Mouse (Mus musculus) C2C12 (cell line): ENCODE measurements around the gene Arpp19. TPM values are rescaled to one million over a fixed set of nuclear protein-coding genes. Genes with fewer than 3 reads are reported as not detected.

Experiments
- H3K27me3 ChIP-seq: one replicate; pipeline ENCODE4 v1.6.1; 2011; ENCODE audit not compliant: control insufficient read depth, insufficient read depth, insufficient read length
- H3K36me3 ChIP-seq: one replicate; pipeline ENCODE4 v1.6.1; 2011; ENCODE audit not compliant: control insufficient read depth, insufficient read depth
- H3K4me3 ChIP-seq: one replicate; pipeline ENCODE4 v1.5.1; 2011; ENCODE audit warnings: mild to moderate bottlenecking, control low read depth; ENCODE audit not compliant: poor library complexity, insufficient read depth, severe bottlenecking
- H3K79me2 ChIP-seq: one replicate; pipeline ENCODE4 v1.6.1; 2011; ENCODE audit not compliant: control insufficient read depth, insufficient read depth
- H3K79me3 ChIP-seq: one replicate; pipeline ENCODE4 v1.6.1; 2011; ENCODE audit warnings: low read depth, control low read depth
- H3ac ChIP-seq: one replicate; pipeline ENCODE3; 2011; ENCODE audit warnings: low read depth; ENCODE audit not compliant: control insufficient read depth, insufficient read length
- CEBPB ChIP-seq: IDR thresholded peaks from one replicate; pipeline ENCODE4 v1.6.1; 2011; ENCODE audit warnings: low read depth, mild to moderate bottlenecking, control low read depth, moderate library complexity
- CTCF ChIP-seq: IDR thresholded peaks from one replicate; pipeline ENCODE4 v1.5.1; 2011; ENCODE audit not compliant: control insufficient read depth, insufficient read depth, insufficient read length
- FOSL1 ChIP-seq: IDR thresholded peaks from one replicate; pipeline ENCODE4 v1.8.0; 2011; ENCODE audit warnings: mild to moderate bottlenecking, low read length; ENCODE audit not compliant: poor library complexity, insufficient read depth, severe bottlenecking
- MAX ChIP-seq: IDR thresholded peaks from one replicate; pipeline ENCODE4 v1.6.1; 2011; ENCODE audit warnings: mild to moderate bottlenecking, control low read depth
- MYOD1 ChIP-seq: IDR thresholded peaks from one replicate; pipeline ENCODE4 v1.6.1; 2011; ENCODE audit warnings: low read depth; ENCODE audit not compliant: control insufficient read depth, insufficient read length
- MYOG ChIP-seq: IDR thresholded peaks from one replicate; pipeline ENCODE4 v1.6.1; 2011; ENCODE audit not compliant: control insufficient read depth, insufficient read length; ENCODE audit errors: extremely low read depth
- USF1 ChIP-seq: IDR thresholded peaks from one replicate; pipeline ENCODE4 v1.6.1; 2011; ENCODE audit warnings: low read depth, mild to moderate bottlenecking, control low read depth, moderate library complexity
- polyA plus RNA-seq: library from polyadenylated mRNA; unstranded; fragments of >200 nt; fragmentation: generic; extraction: Trizol; gene quantifications from one replicate; pipeline ENCODE4 v1.2.1, GENCODE M21; 2012; ENCODE audit warnings: missing spikeins

The Arpp19 gene
- polyA plus RNA-seq, 1 experiment = 232 TPM

- TF ChIP-seq USF1 = no peak
- no peak for TF ChIP-seq FOSL1
- no peak for TF ChIP-seq MYOG
- no peak for TF ChIP-seq MYOD1
- TF ChIP-seq CTCF = no peak
- no peak for TF ChIP-seq CEBPB
- TF ChIP-seq MAX = no peak
- H3ac ChIP-seq = no peak overlapping the region
Measured at GRCm38 (mm10) chr9:75019181-75019580, 18.2 kb upstream of the Arpp19 start.

GRCm38 (mm10) chr9:75019592-75019991 lies 17.8 kb upstream of the Arpp19 start:
- Histone ChIP-seq H3ac (no peak overlapping the region), H3K36me3 (no peaks in the 10 kb centered on the region), H3K79me3 (no peaks in the 10 kb centered on the region), H3K4me3 (no peak overlapping the region), H3K27me3 (no peaks in the 10 kb centered on the region), H3K79me2 (no peaks in the 10 kb centered on the region)
- TF ChIP-seq FOSL1 (no peak), MYOD1 (no peak), USF1 (no peak), CEBPB (no peak), CTCF (no peak), MYOG (no peak), MAX (no peak)

More at GRCm38 (mm10) chr9:75019181-75019580, 18.2 kb upstream of the Arpp19 start:
- Histone ChIP-seq H3K36me3 (no peaks in the 10 kb centered on the region), H3K79me2 (no peaks in the 10 kb centered on the region), H3K27me3 (no peaks in the 10 kb centered on the region), H3K4me3 (no peak overlapping the region), H3K79me3 (no peaks in the 10 kb centered on the region)

GRCm38 (mm10) chr9:75020561-75020960 lies 16.9 kb upstream of the Arpp19 start:
- Histone ChIP-seq H3K4me3 (no peak overlapping the region), H3K36me3 (no peaks in the 10 kb centered on the region), H3ac (no peak overlapping the region), H3K27me3 (no peaks in the 10 kb centered on the region), H3K79me2 (no peaks in the 10 kb centered on the region), H3K79me3 (no peaks in the 10 kb centered on the region)
- TF ChIP-seq CTCF = no peak
- TF ChIP-seq USF1 = no peak
- TF ChIP-seq MYOD1 = no peak

GRCm38 (mm10) chr9:75022546-75022945 lies 14.9 kb upstream of the Arpp19 start:
- TF ChIP-seq MYOD1 (no peak), MAX (no peak), USF1 (no peak), MYOG (no peak), FOSL1 (no peak)
- Histone ChIP-seq H3K36me3 (no peaks in the 10 kb centered on the region), H3K79me2 (no peaks in the 10 kb centered on the region), H3K79me3 (no peaks in the 10 kb centered on the region), H3K4me3 (no peak overlapping the region), H3K27me3 (no peaks in the 10 kb centered on the region), H3ac (no peak overlapping the region)

- Histone ChIP-seq H3K27me3 (no peaks in the 10 kb centered on the region), H3K79me3 (no peaks in the 10 kb centered on the region), H3K79me2 (no peaks in the 10 kb centered on the region), H3K4me3 (no peak overlapping the region), H3K36me3 (no peaks in the 10 kb centered on the region), H3ac (no peak overlapping the region)
- no peak for TF ChIP-seq MYOD1
- no peak for TF ChIP-seq FOSL1
- no peak for TF ChIP-seq MAX
- no peak for TF ChIP-seq USF1
- no peak for TF ChIP-seq CEBPB
- TF ChIP-seq CTCF = no peak
- no peak for TF ChIP-seq MYOG
Measured at GRCm38 (mm10) chr9:75023150-75023894, 14.1 kb upstream of the Arpp19 start.

- Histone ChIP-seq H3K79me3 (no peaks in the 10 kb centered on the region), H3K4me3 (no peak overlapping the region), H3K36me3 (no peaks in the 10 kb centered on the region), H3K27me3 (no peaks in the 10 kb centered on the region), H3K79me2 (no peaks in the 10 kb centered on the region), H3ac (no peak overlapping the region)
- TF ChIP-seq USF1 (no peak), MYOD1 (no peak), MAX (no peak), MYOG (no peak), FOSL1 (no peak), CTCF (no peak), CEBPB (no peak)
Measured at GRCm38 (mm10) chr9:75024089-75024488, 13.3 kb upstream of the Arpp19 start.
